Mouse (Mus musculus) thymus, postnatal 25 days (tissue): Measurements from ENCODE around the gene Cep170.
"Not testable (repeated sequence)": the region's sequence is repeated elsewhere in the genome, so short reads cannot be mapped to it uniquely, and the experiment has no call there.

Experiments used
- DNase-seq: peaks from one replicate; pipeline ENCODE4 v3.0.0; 2022

The Cep170 gene

GRCm38 (mm10) chr1:176814036-176814420 lies at the start of gene Cep170:
Cep170 (minus strand) TSS chr1:176814067.
- DNase-seq = peak; percentile 94

- DNase-seq = peak; percentile 69
Measured at GRCm38 (mm10) chr1:176861981-176862644, 48.2 kb upstream of the Cep170 start.

GRCm38 (mm10) chr1:176852813-176853590 lies 39.1 kb upstream of the Cep170 start:
- DNase-seq = peak; percentile 22

GRCm38 (mm10) chr1:176851401-176851800 lies 37.5 kb upstream of the Cep170 start:
- DNase-seq = no peak

GRCm38 (mm10) chr1:176849377-176849776 lies 35.5 kb upstream of the Cep170 start:
- no peak for DNase-seq

- no peak for DNase-seq
Measured at GRCm38 (mm10) chr1:176848613-176849290, 34.9 kb upstream of the Cep170 start.

GRCm38 (mm10) chr1:176847118-176847859 lies 33.4 kb upstream of the Cep170 start:
- no peak for DNase-seq

GRCm38 (mm10) chr1:176845082-176845977 lies 31.5 kb upstream of the Cep170 start:
- DNase-seq = peak; percentile 22

GRCm38 (mm10) chr1:176836562-176836961 lies 22.7 kb upstream of the Cep170 start:
- not testable (repeated sequence) for DNase-seq

GRCm38 (mm10) chr1:176835501-176836294 lies 21.8 kb upstream of the Cep170 start:
- DNase-seq = peak; percentile 39

- DNase-seq = no peak
Measured at GRCm38 (mm10) chr1:176834880-176835279, 21.0 kb upstream of the Cep170 start.

GRCm38 (mm10) chr1:176833948-176834347 lies 20.1 kb upstream of the Cep170 start:
- DNase-seq = no peak

GRCm38 (mm10) chr1:176833257-176833656 lies 19.4 kb upstream of the Cep170 start:
- no peak for DNase-seq

- DNase-seq = no peak
Measured at GRCm38 (mm10) chr1:176832607-176833006, 18.7 kb upstream of the Cep170 start.

- DNase-seq = no peak
Measured at GRCm38 (mm10) chr1:176832071-176832470, 18.2 kb upstream of the Cep170 start.

GRCm38 (mm10) chr1:176828666-176829065 lies 14.8 kb upstream of the Cep170 start:
- no peak for DNase-seq

- no peak for DNase-seq
Measured at GRCm38 (mm10) chr1:176827945-176828485, 14.1 kb upstream of the Cep170 start.

- DNase-seq = no peak
Measured at GRCm38 (mm10) chr1:176827365-176827764, 13.5 kb upstream of the Cep170 start.

- DNase-seq = no peak
Measured at GRCm38 (mm10) chr1:176826931-176827330, 13.1 kb upstream of the Cep170 start.

- no peak for DNase-seq
Measured at GRCm38 (mm10) chr1:176826186-176826585, 12.3 kb upstream of the Cep170 start.

GRCm38 (mm10) chr1:176825084-176825483 lies 11.2 kb upstream of the Cep170 start:
- no peak for DNase-seq
